Mouse (Mus musculus) heart, postnatal 25 days (tissue): ENCODE data around the gene Myh1. TPM values are rescaled to one million over a fixed set of nuclear protein-coding genes. Genes with fewer than 3 reads are reported as not detected.

ENCODE experiments used
- DNase-seq: peaks from one replicate; pipeline ENCODE4 v3.0.0; 2022; ENCODE audit warnings: low spot score
- intact Hi-C: fragments of 180-260 bp; cut with DNase I; formaldehyde crosslinking; loops from one replicate; pipeline ENCODE4 v1.15.1; 2025
- total RNA-seq, 2 experiments: library from RNA; stranded (reverse); gene quantifications; 2 replicates each; pipeline ENCODE4 v1.2.3; 2021

The Myh1 gene
- total RNA-seq, 2 experiments from 2014 or later, result not detected

DNA sequence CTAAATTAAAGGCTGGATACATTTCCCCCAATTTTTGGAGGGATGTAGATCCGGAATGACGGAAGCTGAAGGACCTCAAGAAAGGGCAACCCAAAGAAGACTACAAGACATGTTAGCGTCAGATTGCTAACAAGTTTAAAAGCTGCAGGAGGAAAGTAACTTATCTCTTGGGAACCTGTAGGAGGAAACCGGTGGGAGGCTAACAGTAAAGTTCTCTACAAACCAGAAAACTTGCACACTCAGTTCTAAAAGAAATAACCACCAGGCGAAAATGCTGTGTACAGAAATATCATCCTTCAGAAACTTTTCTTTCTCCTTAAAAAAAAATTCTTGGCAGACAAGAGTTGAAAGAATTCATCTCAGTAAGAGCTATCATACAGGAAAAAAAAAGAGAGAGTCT, 29.3 kb downstream of the Myh1 start:
- no peak for DNase-seq
- intact Hi-C loops, result no loop called here

- intact Hi-C loops, result no loop called here
- DNase-seq, result peak; percentile 8
Measured at GRCm38 (mm10) chr11:67229946-67230345, 30.1 kb downstream of the Myh1 start.

- intact Hi-C loops, result loop anchor here (2.0 kb wide), 1 partner anchor 123 kb away; no protein-coding TSS in a partner anchor
- DNase-seq, result no peak
Measured at GRCm38 (mm10) chr11:67235639-67236358, 35.9 kb downstream of the Myh1 start.

GRCm38 (mm10) chr11:67236799-67237198, 36.9 kb downstream of the Myh1 start:
- DNase-seq, result no peak
- intact Hi-C loops, result no loop called here

GRCm38 (mm10) chr11:67237481-67238079, 37.7 kb downstream of the Myh1 start, which contains the start of gene Myh4:
Gene Myh4, plus strand, starts transcription at chr11:67238029.
- DNase-seq, result no peak
- intact Hi-C loops, result no loop called here

DNA sequence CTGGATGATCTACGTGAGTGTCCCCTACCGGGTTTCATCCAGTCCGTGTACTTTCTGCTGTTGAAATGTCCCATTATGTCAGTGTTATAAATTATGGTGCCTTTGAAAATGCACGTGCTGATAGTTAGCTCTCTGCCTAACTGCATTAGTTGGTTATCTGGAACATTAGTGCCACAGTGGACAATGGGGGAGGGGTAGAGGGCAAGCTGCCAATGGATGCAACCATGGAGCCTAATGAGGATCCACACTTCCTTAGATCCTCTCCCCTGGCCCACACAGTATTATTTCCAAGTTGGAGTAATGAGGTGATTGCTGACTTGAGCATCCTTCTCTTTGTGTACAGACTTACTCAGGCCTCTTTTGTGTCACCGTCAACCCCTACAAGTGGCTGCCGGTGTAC, 41.2 kb downstream of the Myh1 start:
- intact Hi-C loops, result no loop called here
- no peak for DNase-seq

- no peak for DNase-seq
- intact Hi-C loops, result no loop called here
Measured at GRCm38 (mm10) chr11:67253691-67254090, 53.8 kb downstream of the Myh1 start.

DNA sequence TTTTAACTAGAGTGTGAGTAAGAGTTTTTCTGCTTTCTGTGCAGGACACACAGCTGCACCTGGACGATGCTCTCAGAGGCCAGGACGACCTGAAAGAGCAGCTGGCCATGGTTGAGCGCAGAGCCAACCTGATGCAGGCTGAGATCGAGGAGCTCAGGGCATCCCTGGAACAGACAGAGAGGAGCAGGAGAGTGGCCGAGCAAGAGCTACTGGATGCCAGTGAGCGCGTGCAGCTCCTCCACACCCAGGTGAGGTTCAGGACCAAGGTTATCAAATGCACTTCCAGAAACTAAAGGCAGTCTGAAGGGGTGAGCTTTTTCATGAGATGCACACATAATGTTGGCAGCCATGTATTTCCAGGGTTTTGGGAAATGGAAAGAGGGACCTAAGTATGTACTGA, 57.2 kb downstream of the Myh1 start:
- DNase-seq, result no peak
- intact Hi-C loops, result no loop called here

- intact Hi-C loops, result no loop called here
Measured at GRCm38 (mm10) chr11:67260956-67261355, 61.1 kb downstream of the Myh1 start.

More at GRCm38 (mm10) chr11:67260956-67261355, 61.1 kb downstream of the Myh1 start:
- DNase-seq, result no peak

Other genes with a start within 250 kb of the Myh1 start
- gene Tmem238l, start 243.4 kb upstream of the Myh1 start, total RNA-seq, result not detected
- gene Tmem220, start 174.9 kb upstream of the Myh1 start, total RNA-seq, result 1 to 10 TPM; 1.4 to 1.5 TPM
- gene Adprm, start 147.5 kb upstream of the Myh1 start, total RNA-seq, result 10 to 100 TPM; 13.3 to 14.5 TPM
- gene Sco1, start 147.4 kb upstream of the Myh1 start, total RNA-seq, result 10 to 100 TPM; 19.0 to 19.5 TPM
- not detected for gene Myh3, start 121.8 kb upstream of the Myh1 start, total RNA-seq
- not detected for gene Myh2, start 29.0 kb upstream of the Myh1 start, total RNA-seq
- gene Myh4, start 38.0 kb downstream of the Myh1 start, total RNA-seq, result under 1 TPM in 1 of 2 experiments, not detected in 1; 0.03 TPM
- gene Myh8, start 77.1 kb downstream of the Myh1 start, total RNA-seq, result under 1 TPM in 1 of 2 experiments, not detected in 1; 0.05 TPM
- not detected for gene Myh13, start 121.6 kb downstream of the Myh1 start, total RNA-seq